Mouse (Mus musculus) adrenal gland, postnatal 14 days (tissue): ENCODE measurements around the gene Hnrnpl. TPM values are rescaled to one million over a fixed set of nuclear protein-coding genes. Genes with fewer than 3 reads are reported as not detected.

Experiments
- DNase-seq: peaks from one replicate; pipeline ENCODE4 v3.0.0; 2021; ENCODE audit warnings: mixed read lengths
- total RNA-seq: library from RNA; stranded (reverse); gene quantifications from 2 replicates; pipeline ENCODE4 v1.2.3, GENCODE M21; 2021

The Hnrnpl gene
- total RNA-seq, 1 experiment from 2014 or later, result 423 TPM

GRCm38 (mm10) chr7:28827338-28827737 lies 19.0 kb downstream of the Hnrnpl start:
- DNase-seq, result peak; percentile 58

DNA sequence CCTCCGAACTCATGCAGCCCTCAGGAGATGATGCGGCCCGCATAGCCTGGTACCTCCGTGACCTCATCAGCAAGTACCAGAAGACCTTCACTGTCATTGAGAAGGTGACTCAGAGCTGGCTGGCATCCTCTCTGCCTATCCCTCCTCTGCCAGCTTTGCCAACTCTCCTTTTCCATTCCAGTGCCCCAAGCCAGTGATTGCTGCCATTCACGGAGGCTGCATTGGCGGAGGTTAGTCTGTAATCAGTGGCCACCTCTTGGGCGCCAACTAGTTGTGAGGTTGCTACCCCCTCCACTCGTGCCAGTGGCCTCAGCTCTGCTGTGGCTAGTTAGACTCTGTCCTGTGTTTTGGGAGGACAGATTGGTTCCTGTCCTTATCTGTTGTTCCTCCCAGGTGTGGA lies 21.5 kb downstream of the Hnrnpl start:
- DNase-seq, result peak; percentile 84

- DNase-seq, result no peak
Measured at GRCm38 (mm10) chr7:28830981-28831380, 22.6 kb downstream of the Hnrnpl start.

DNA sequence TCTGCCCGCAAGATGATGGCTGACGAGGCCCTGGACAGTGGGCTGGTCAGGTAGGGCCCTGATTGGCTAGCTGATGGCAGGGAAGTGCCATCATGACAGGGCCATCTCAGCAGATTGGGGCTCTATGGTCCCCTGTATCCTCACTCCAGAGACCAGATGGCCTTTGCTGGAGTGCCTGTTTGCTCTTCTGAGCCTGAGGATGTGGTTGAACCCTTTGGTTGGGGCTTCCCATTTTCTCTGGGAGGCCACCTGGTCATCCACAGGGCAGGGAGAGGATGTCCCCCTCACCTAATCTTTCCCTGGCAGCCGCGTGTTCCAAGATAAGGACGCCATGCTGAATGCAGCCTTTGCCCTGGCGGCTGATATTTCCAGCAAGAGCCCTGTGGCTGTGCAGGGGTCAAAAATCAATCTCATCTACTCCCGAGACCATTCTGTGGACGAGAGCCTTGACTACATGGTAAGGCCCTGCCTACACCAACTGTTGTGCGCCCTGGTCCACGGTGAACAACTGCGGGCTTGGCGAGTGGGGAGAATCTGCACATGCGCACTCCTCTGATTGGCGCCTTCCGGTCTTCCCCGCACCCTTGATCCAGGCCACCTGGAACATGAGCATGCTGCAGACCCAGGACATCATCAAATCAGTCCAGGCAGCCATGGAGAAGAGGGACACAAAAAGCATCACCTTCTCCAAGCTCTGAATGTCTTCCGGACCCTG lies 23.2 kb downstream of the Hnrnpl start:
- no peak for DNase-seq

GRCm38 (mm10) chr7:28832137-28832536 lies 23.8 kb downstream of the Hnrnpl start:
- no peak for DNase-seq

- DNase-seq, result no peak
Measured at GRCm38 (mm10) chr7:28833723-28834347, 25.5 kb downstream of the Hnrnpl start, which contains the start of gene Lgals4. Gene Lgals4 (plus strand): TSS chr7:28833854.

- DNase-seq, result no peak
Measured at GRCm38 (mm10) chr7:28836936-28837335, 28.6 kb downstream of the Hnrnpl start.

GRCm38 (mm10) chr7:28838331-28838730 lies 30.0 kb downstream of the Hnrnpl start:
- peak; percentile 48 for DNase-seq

DNA sequence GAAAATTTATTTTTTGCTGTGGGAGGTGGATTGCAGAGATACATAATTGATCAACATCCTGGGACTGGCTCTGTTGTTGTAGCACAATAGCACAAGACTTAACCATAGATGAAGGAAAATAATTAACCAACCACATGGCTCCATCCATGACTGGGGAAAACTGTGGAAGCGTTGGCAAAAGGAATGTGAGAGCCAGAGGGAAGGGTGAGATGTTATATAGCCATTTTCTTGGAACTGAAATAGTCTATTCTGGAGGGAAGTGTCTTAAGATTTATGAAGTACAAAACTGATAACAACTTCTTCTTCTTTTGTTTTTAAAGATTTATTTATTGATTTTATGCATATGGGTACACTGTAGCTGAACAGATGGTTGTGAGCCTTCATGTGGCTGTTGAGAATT lies 38.9 kb downstream of the Hnrnpl start:
- DNase-seq, result no peak

DNA sequence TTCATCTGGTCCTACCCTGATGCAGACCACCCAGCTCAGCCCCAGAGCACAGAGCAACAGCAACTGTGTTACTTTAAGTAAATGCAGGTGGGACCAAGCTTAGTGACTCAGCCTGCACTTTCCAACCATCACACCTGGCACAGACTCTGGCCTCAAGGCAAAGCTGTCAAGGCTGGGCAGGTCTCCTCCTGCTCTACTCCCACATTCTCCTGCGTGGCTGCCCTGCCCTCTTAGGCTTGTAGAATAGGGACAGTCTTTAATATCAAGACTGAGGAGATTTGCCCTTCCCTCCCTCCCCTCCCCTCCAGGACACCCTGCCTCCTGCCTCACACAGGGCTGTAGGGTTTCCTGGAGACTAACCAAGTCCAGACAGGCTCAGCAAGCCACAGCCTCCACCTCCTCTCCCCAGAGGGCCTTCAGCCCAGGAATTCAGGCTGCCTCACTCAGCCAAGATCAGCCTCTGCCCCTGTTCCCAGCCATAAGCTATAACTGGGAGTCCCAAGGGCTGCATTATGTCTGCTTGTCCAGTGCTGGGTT lies 41.4 kb downstream of the Hnrnpl start:
- no peak for DNase-seq

DNA sequence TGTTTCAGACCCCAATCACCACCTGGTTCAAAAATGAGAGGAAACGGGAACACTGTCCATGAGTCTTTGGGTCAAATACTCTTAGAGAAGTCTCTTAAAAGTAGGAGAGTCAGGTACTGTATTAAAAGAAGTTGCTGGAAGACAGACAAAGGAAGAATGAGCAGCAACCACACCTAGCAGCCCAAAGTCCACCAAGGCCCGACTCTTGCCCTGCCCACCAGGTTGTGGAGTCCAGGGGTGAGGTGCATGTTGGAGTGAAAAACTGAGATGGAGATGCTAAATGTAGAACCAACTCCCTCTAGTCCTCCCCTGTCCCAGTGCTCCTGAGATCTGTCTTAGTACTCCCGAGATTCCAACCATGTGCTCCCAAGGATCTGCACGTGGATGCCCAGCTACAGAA lies 42.3 kb downstream of the Hnrnpl start:
- no peak for DNase-seq

GRCm38 (mm10) chr7:28859953-28860352 lies 51.6 kb downstream of the Hnrnpl start:
- DNase-seq, result no peak

- DNase-seq, result no peak
Measured at GRCm38 (mm10) chr7:28860898-28861297, 52.6 kb downstream of the Hnrnpl start.

DNA sequence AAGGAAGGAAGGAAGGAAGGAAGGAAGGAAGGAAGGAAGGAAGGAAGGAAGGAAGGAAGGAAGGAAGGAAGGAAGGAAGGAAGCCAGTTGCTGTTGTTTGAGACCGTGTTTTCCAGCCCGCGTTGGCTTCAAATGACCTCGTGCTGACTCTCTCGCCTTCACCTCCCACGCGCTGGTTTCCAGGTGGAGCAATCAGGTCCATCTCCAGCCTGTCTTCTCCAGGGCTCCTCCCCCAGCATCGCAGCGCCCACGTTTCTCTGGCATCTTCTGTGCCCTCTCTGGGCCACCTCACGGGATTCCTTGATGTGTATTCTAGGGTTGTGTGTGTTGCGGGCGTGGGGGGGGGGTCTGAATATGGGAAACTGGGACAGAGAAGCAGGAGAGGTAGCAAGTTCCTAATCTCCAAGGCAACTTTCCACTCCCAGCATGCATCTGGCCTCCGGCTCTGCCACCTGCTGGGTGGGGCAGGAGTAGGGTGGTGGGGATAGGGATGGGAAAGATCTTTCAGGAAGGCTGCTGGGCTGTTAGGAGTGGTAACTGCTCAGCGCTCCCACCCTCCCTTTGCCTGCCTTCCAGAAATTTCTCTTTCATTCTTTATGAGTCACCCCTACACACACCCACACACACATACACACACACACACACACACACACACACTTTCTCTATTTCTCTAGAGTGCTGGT lies 54.6 kb downstream of the Hnrnpl start:
- DNase-seq, result no peak

GRCm38 (mm10) chr7:28863540-28863939 lies 55.2 kb downstream of the Hnrnpl start, which contains the start of gene Lgals7:
Gene Lgals7 (plus strand): TSS chr7:28863853.
- DNase-seq, result no peak

GRCm38 (mm10) chr7:28864288-28864750 lies 56.0 kb downstream of the Hnrnpl start:
- DNase-seq, result no peak

GRCm38 (mm10) chr7:28865481-28866300 lies 57.4 kb downstream of the Hnrnpl start:
- DNase-seq, result peak; percentile 92

DNA sequence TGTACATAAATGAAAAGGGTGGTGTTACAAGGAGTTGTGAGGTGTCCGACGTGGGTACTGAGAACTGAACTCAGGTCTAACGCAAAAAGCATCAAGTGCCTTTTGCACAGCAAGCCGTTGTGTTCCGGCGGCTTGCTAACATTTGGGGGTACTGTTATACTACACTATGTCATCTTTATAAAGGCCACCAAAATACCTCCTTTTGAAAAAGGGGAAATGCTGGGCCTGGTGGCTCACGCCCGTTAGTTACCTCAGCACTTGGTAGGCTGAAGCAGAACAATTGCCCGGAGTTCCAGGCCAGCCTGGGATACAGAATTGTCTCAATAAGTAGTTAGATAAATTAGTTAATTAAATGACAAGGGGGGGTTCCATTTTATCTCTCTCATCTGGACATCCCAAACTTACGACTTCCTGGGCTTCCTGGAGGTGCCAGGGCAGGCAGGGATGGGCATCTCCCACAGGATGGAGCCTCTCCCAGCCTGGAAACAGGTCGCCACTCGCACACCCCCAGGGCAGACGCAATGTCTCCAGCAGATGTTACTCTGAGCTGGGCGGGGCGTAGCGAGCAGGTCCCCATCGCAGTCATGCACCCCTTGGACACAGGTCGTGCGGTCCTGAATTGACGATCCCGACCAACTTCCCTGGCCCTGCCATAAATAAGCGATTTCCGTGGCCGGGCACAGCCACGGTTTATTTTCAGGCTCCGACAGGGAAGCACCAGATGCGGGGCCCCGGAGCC lies 58.6 kb downstream of the Hnrnpl start:
- DNase-seq, result no peak

GRCm38 (mm10) chr7:28867508-28868340 lies 59.4 kb downstream of the Hnrnpl start:
- peak; percentile 89 for DNase-seq
